Mouse (Mus musculus) urinary bladder, postnatal 0 days (tissue): ENCODE results near the gene Stx1a. TPM values are rescaled to one million over a fixed set of nuclear protein-coding genes. Genes with fewer than 3 reads are reported as not detected.

Source experiments
- polyA plus RNA-seq: library from polyadenylated mRNA; unstranded; fragments of >200 nt; fragmentation: Nextera tagmentation; extraction: Ambion mirVana; gene quantifications from 2 replicates; pipeline ENCODE4 v1.2.1, GENCODE M21; 2015

Gene Stx1a
- 4.9 and 5.1 TPM in 2 replicates for polyA plus RNA-seq

DNA sequence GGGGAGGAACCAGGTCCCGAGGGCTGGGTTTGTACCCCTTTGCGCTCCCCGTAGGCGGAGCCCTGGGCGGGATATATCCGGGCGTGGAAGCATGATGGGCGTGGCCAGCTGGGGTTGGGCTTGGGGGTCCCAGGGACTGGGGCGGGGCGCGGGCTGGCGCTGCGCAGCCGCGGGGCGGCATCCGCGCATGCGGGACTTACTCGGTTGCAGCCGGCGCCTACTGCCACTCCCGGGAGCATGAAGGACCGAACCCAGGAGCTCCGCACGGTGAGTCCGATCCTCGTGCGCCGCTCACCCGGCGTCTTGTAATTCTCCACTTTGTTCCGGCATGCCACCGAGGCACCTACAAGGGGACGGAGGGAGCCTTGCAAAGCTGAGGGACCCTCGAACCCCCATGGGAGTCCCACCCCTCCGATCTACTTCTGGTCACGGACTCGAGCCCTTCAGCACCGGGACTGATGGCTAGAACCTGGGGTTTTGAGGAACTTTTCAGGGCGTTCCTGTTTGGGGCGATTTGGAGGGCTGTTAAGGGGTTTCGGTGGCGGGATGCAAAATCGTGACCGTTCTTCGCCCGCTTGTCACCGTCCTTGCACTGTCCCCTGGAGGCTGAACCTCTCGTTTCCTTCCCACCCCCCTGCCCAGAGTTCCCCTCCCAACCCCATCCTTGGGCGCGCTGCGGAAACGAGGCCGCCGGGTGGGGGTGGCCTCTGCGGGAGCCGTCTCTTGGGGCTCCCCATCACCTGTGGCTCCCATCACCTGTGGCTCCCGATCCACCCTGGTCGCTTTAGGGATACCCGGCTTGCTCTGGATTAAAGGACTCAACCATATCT is at the start of gene Stx1a:
Stx1a (plus strand) TSS at position 139 of the 830 bp plus-strand sequence.

GRCm38 (mm10) chr5:134985633-134986297 is 37.5 kb upstream of the Stx1a start, which contains the start of gene Cldn3:
TSS of gene Cldn3 (plus strand) at chr5:134986214.

DNA sequence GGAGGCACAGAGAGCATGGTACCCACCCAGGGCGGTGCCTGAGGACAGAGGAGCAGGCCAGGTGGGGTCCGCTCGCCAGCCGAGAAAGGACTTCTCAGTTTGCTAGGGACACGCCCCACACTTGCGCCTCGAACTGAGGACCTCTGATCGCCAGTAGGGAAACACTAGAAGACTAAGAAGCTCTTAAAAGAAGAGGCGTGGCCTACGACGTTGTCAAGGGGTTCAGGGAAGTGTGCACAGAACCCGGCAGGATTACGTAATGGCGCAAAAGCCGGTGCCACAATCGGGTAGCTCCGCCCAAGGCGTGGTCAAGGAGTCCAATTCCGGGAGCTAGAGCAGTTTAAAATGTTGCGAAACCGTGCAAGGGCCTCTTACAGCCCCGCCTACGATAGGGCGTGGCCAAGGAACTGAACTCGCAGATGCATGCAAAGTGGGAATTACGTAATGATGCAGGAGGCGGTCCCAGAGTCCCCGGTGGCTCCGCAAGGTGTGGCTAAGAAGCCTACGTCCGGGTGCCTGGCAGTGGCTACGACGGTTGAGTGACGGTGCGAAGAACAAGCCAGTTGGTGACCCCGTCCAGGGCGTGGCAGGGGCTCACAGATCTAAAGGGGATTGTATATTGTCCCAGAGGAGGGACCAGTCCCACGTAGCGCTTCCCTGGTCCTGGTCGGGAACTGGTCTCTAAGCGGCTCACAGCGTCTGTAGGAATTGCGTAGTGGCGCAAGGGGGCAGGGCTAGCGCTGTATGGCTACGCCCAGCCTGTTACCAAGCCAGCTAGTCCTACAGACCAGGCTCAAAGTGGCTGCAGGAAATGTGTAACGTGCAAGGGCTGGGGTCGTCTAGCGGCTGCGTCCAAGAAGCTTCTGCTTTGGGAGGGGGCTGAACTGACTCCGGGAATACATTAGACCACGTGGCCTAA is 14.4 kb upstream of the Stx1a start, which contains the start of gene Abhd11:
Abhd11 (plus strand) TSS at position 482 of the 919 bp plus-strand sequence.

GRCm38 (mm10) chr5:135063629-135064381 is 40.5 kb downstream of the Stx1a start, which contains the start of gene Dnajc30:
TSS of gene Dnajc30 (plus strand) at chr5:135064202.

GRCm38 (mm10) chr5:135064909-135065446 is 41.7 kb downstream of the Stx1a start, which contains the start of gene Bud23:
TSS of gene Bud23 (minus strand) at chr5:135064959.

GRCm38 (mm10) chr5:135077564-135078481 is 54.5 kb downstream of the Stx1a start, which contains the start of gene Vps37d:
TSS of gene Vps37d (minus strand) at chr5:135078266.

GRCm38 (mm10) chr5:135089653-135090052 is 66.4 kb downstream of the Stx1a start, which contains the start of gene Mlxipl:
TSS of gene Mlxipl (plus strand) at chr5:135089890.

Other genes starting within 250 kb of the Stx1a start
- not detected in 2 replicates for gene Tmem270, start 116.7 kb upstream of the Stx1a start, polyA plus RNA-seq
- 0.12 and 0.40 TPM in 2 replicates for gene Cldn13, start 108.0 kb upstream of the Stx1a start, polyA plus RNA-seq
- gene Mettl27, start 91.1 kb upstream of the Stx1a start, polyA plus RNA-seq = 30.7 and 39.8 TPM in 2 replicates
- 118 and 122 TPM in 2 replicates for gene Cldn4, start 76.5 kb upstream of the Stx1a start, polyA plus RNA-seq
- 2.2 and 2.6 TPM in 2 replicates for gene Cldn3, start 37.3 kb upstream of the Stx1a start, polyA plus RNA-seq
- 40.6 and 47.1 TPM in 2 replicates for gene Abhd11, start 14.3 kb upstream of the Stx1a start, polyA plus RNA-seq
- 24.4 and 27.1 TPM in 2 replicates for gene Dnajc30, start 40.7 kb downstream of the Stx1a start, polyA plus RNA-seq
- gene Bud23, start 41.5 kb downstream of the Stx1a start, polyA plus RNA-seq = 50.1 and 52.7 TPM in 2 replicates
- 2.3 and 2.5 TPM in 2 replicates for gene Vps37d, start 54.8 kb downstream of the Stx1a start, polyA plus RNA-seq
- gene Mlxipl, start 66.4 kb downstream of the Stx1a start, polyA plus RNA-seq = 0.31 and 2.9 TPM in 2 replicates
- gene Tbl2, start 126.2 kb downstream of the Stx1a start, polyA plus RNA-seq = 12.4 and 13.0 TPM in 2 replicates
- gene Bcl7b, start 144.8 kb downstream of the Stx1a start, polyA plus RNA-seq = 64.3 and 64.5 TPM in 2 replicates
- 12.0 and 13.2 TPM in 2 replicates for gene Baz1b, start 163.8 kb downstream of the Stx1a start, polyA plus RNA-seq
- gene Fzd9, start 227.7 kb downstream of the Stx1a start, polyA plus RNA-seq = 0.29 and 0.36 TPM in 2 replicates